Mouse (Mus musculus): Measurements from ENCODE around the gene Zbtb12.

- TF ChIP-seq CTCF (IDR thresholded peaks at IDR 0.05; ENCODE audit: extremely low read depth, insufficient read depth, low read length), result peak; percentile 48
- TF ChIP-seq POLR2A (IDR thresholded peaks at IDR 0.05; ENCODE audit: extremely low read depth, insufficient read depth, low read length), result peak; percentile 69; the same call in 1 of the 2 replicates
Observed at GRCm38 (mm10) chr17:34931061-34931734, 51.9 kb downstream of the Zbtb12 start, which contains the start of gene Neu1.
